Mouse (Mus musculus): Measurements from ENCODE around the gene Arid1b.
"Not testable (repeated sequence)": the region's sequence is repeated elsewhere in the genome, so short reads cannot be mapped to it uniquely, and the experiment has no call there.

Arid1b gene

GRCm38 (mm10) chr17:5057944-5058720 lies 64.0 kb downstream of the Arid1b start:
- no peak for DNase-seq

- DNase-seq, result no peak
These were observed 65.0 kb downstream of the Arid1b start for GRCm38 (mm10) chr17:5059092-5059601.

- DNase-seq, result peak; percentile 36 to 51
These were observed 66.5 kb downstream of the Arid1b start for GRCm38 (mm10) chr17:5060515-5061084.

GRCm38 (mm10) chr17:5061183-5061582 lies 67.1 kb downstream of the Arid1b start:
- DNase-seq, result no peak

- no peak for DNase-seq
These were observed 67.5 kb downstream of the Arid1b start for GRCm38 (mm10) chr17:5061593-5061992.

- DNase-seq, result no peak
These were observed 69.5 kb downstream of the Arid1b start for GRCm38 (mm10) chr17:5063471-5064176.

GRCm38 (mm10) chr17:5064777-5065176 lies 70.6 kb downstream of the Arid1b start:
- no peak for DNase-seq

- DNase-seq, result no peak
These were observed 71.1 kb downstream of the Arid1b start for GRCm38 (mm10) chr17:5065270-5065669.

- no peak for DNase-seq
These were observed 72.7 kb downstream of the Arid1b start for GRCm38 (mm10) chr17:5066835-5067234.

- no peak for DNase-seq
These were observed 73.1 kb downstream of the Arid1b start for GRCm38 (mm10) chr17:5067264-5067663.

- no peak for DNase-seq
These were observed 76.3 kb downstream of the Arid1b start for GRCm38 (mm10) chr17:5070399-5070798.

GRCm38 (mm10) chr17:5072539-5072938 lies 78.4 kb downstream of the Arid1b start:
- no peak for DNase-seq

- no peak for DNase-seq
These were observed 80.8 kb downstream of the Arid1b start for GRCm38 (mm10) chr17:5074752-5075506.

GRCm38 (mm10) chr17:5077996-5078395 lies 83.9 kb downstream of the Arid1b start:
- DNase-seq, result no peak

- DNase-seq, result no peak
These were observed 84.4 kb downstream of the Arid1b start for GRCm38 (mm10) chr17:5078576-5078975.

- DNase-seq, result no peak
These were observed 86.8 kb downstream of the Arid1b start for GRCm38 (mm10) chr17:5080884-5081419.

- no peak for DNase-seq
These were observed 88.1 kb downstream of the Arid1b start for GRCm38 (mm10) chr17:5082274-5082673.

GRCm38 (mm10) chr17:5083497-5083896 lies 89.4 kb downstream of the Arid1b start:
- no peak for DNase-seq

- peak in 1 of 2 experiments; percentile 56 for DNase-seq
These were observed 90.0 kb downstream of the Arid1b start for GRCm38 (mm10) chr17:5084139-5084538.

- no peak for DNase-seq
These were observed 90.9 kb downstream of the Arid1b start for GRCm38 (mm10) chr17:5085004-5085403.

GRCm38 (mm10) chr17:5085942-5086341 lies 91.8 kb downstream of the Arid1b start:
- DNase-seq, result no peak

- DNase-seq, result not testable (repeated sequence)
These were observed 94.1 kb downstream of the Arid1b start for GRCm38 (mm10) chr17:5088241-5088640.

GRCm38 (mm10) chr17:5088822-5089221 lies 94.7 kb downstream of the Arid1b start:
- DNase-seq, result no peak

Data from thymus, postnatal 36 days (tissue).